Mouse (Mus musculus) E14TG2a.4 (cell line): ENCODE data around the gene Tbx3.

Experiments
- CTCF ChIP-seq: conservative IDR thresholded peaks from 2 replicates; pipeline ENCODE4 v1.5.1; 2014; ENCODE audit warnings: low read length
- POU5F1 ChIP-seq: IDR thresholded peaks from 2 replicates; pipeline ENCODE4 v1.6.1; 2014; ENCODE audit warnings: low read length, borderline replicate concordance

DNA sequence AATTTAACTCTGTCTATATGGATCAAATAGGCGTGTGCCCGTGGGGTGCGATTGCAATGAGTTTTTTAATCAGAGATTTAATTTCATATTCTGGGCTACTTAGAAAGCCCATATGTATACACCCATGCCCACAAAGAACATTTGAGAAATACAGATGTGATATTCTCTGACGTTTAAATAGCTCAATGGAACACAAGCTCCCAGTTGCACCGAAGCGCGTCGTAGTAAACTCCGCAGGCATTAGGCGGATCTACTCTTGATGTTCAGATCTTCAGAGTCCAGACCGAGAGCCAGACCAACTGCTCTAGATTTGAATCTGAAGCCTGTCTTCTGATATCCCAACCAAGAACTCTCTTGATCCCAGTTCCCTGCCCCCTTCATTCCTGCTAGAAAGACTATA lies 9.0 kb upstream of the Tbx3 start:
- TF ChIP-seq CTCF (no peak), POU5F1 (no peak)
